Mouse (Mus musculus): ENCODE results near the gene 2010111I01Rik. TPM values are rescaled to one million over a fixed set of nuclear protein-coding genes. Genes with fewer than 3 reads are reported as not detected.

The 2010111I01Rik gene
- total and polyA plus RNA-seq, 3 experiments = 13.3 to 19.8 (median 14.4) TPM

- no peaks in the 10 kb centered on the region for H3K27me3 ChIP-seq (replicated peaks)
- in situ Hi-C loops (cut with MboI; ENCODE audit: low pct_ligation_motif_present, low pct_unique_long_range_greater_than_20kb, low sequenced_read_pairs) = no loop called here
- H3K27ac ChIP-seq (ENCODE audit: insufficient read depth, low read depth) = peak overlapping the region; percentile 91
- no peaks in the 10 kb centered on the region for H3K79me2 ChIP-seq (replicated peaks; ENCODE audit: control insufficient read depth, extremely low read depth, insufficient read depth, poor library complexity, severe bottlenecking)
- peaks cover 23 to 58% of the 10 kb centered on the region in 2 experiments for H3K4me1 ChIP-seq (ENCODE audit: control insufficient read depth in 1 of 2, insufficient read depth in 2 of 2)
- peak; percentile 70 for DNase-seq (ENCODE audit: extremely low read depth)
- no peak overlapping the region for H3K9ac ChIP-seq (ENCODE audit: insufficient read depth, low read depth)
- H3K9me3 ChIP-seq (replicated peaks; ENCODE audit: low read length) = no peaks in the 10 kb centered on the region
- dilution Hi-C loops (cut with MboI; ENCODE audit: extremely low pct_ligation_motif_present, extremely low pct_unique_long_range_greater_than_20kb, low sequenced_read_pairs) = no loop called here
- H3K4me3 ChIP-seq (replicated peaks in 1 of 3; ENCODE audit: low read depth in 2 of 3, low read length in 2 of 3, poor library complexity in 1 of 3) = no peak overlapping the region
- H3K4me2 ChIP-seq (ENCODE audit: insufficient read depth, low read depth, poor library complexity, severe bottlenecking) = peak overlapping the region; percentile 82
- peak; percentile 83 for TF ChIP-seq BHLHE40 (IDR thresholded peaks at IDR 0.05; ENCODE audit: low read depth, low read length)
- TF ChIP-seq GABPA (IDR thresholded peaks at IDR 0.05; ENCODE audit: insufficient replicate concordance, low read depth, low read length) = no peak
- no peak; the same call in 1 of the 2 replicates for TF ChIP-seq HCFC1 (IDR thresholded peaks at IDR 0.05; ENCODE audit: low read depth, low read length)
- peak; percentile 1 for TF ChIP-seq RAD21 (IDR thresholded peaks at IDR 0.05; ENCODE audit: low read depth, low read length)
- peak; percentile 67 for TF ChIP-seq MAX (IDR thresholded peaks at IDR 0.05; ENCODE audit: low read length)
- peak; percentile 94 for TF ChIP-seq RCOR1 (conservative IDR thresholded peaks at IDR 0.05; ENCODE audit: low read depth, low read length)
- TF ChIP-seq ZC3H11A (IDR thresholded peaks at IDR 0.05; ENCODE audit: low read depth, low read length) = no peak
- TF ChIP-seq SIN3A (IDR thresholded peaks at IDR 0.05; ENCODE audit: low read length) = peak; percentile 77
- peak; percentile 96 for TF ChIP-seq EP300 (IDR thresholded peaks at IDR 0.05; ENCODE audit: low read length)
- no peak for TF ChIP-seq ZNF384 (IDR thresholded peaks at IDR 0.05; ENCODE audit: low read depth, low read length)
- TF ChIP-seq CTCF (conservative IDR thresholded peaks at IDR 0.05 in 1 of 2, IDR thresholded peaks at IDR 0.05 in 1 of 2; ENCODE audit: low read depth in 2 of 2, low read length in 2 of 2) = no peak
- 0 out of 2 replicates have a peak, but pooled peaks have one; percentile 48 for TF ChIP-seq ZMIZ1 (IDR thresholded peaks at IDR 0.05; ENCODE audit: low read depth, low read length)
- no peak; the same call in 1 of the 2 replicates for TF ChIP-seq NELFE (IDR thresholded peaks at IDR 0.05; ENCODE audit: low read depth, low read length)
- no peak; the same call in 1 of the 2 replicates for TF ChIP-seq CHD1 (IDR thresholded peaks at IDR 0.05; ENCODE audit: low read depth, low read length)
- no peak for TF ChIP-seq NRF1 (IDR thresholded peaks at IDR 0.05; ENCODE audit: low read depth, low read length)
- TF ChIP-seq MXI1 (IDR thresholded peaks at IDR 0.05; ENCODE audit: low read depth, low read length) = peak; percentile 72; the same call in 1 of the 2 replicates
- TF ChIP-seq MYC (IDR thresholded peaks at IDR 0.05; ENCODE audit: low read depth, low read length) = peak; percentile 88
- peak; percentile 89 for TF ChIP-seq MEF2A (IDR thresholded peaks at IDR 0.05; ENCODE audit: borderline replicate concordance, low read depth, low read length)
- TF ChIP-seq TBP (conservative IDR thresholded peaks at IDR 0.05; ENCODE audit: low read depth, low read length) = no peak
- TF ChIP-seq KAT2A (IDR thresholded peaks at IDR 0.05; ENCODE audit: insufficient replicate concordance, low read length) = no peak
- no peak for TF ChIP-seq UBTF (IDR thresholded peaks at IDR 0.05; ENCODE audit: low read depth, low read length)
- peak; percentile 65; the same call in 1 of the 2 replicates for TF ChIP-seq CHD2 (IDR thresholded peaks at IDR 0.05; ENCODE audit: low read length)
- peak; percentile 82 for TF ChIP-seq TCF12 (IDR thresholded peaks at IDR 0.05; ENCODE audit: low read depth, low read length)
- TF ChIP-seq JUN (IDR thresholded peaks at IDR 0.05; ENCODE audit: insufficient read depth, low read depth, low read length) = peak; percentile 86
- TF ChIP-seq SMC3 (IDR thresholded peaks at IDR 0.05; ENCODE audit: low read depth, low read length) = peak; percentile 12; the same call in 1 of the 2 replicates
- TF ChIP-seq MAFK (IDR thresholded peaks at IDR 0.05; ENCODE audit: insufficient replicate concordance, low read length) = peak; percentile 69; the same call in 1 of the 2 replicates
- peak; percentile 97 for TF ChIP-seq IRF4 (IDR thresholded peaks at IDR 0.05; ENCODE audit: low read depth, low read length)
- TF ChIP-seq JUND (conservative IDR thresholded peaks at IDR 0.05; ENCODE audit: low read depth, low read length) = peak; percentile 91
- TF ChIP-seq MAZ (IDR thresholded peaks at IDR 0.05; ENCODE audit: low read depth, low read length) = 0 out of 2 replicates have a peak, but pooled peaks have one; percentile 56
- peak; percentile 71; the same call in 1 of the 2 replicates for TF ChIP-seq ETS1 (conservative IDR thresholded peaks at IDR 0.05; ENCODE audit: low read depth, low read length)
- H3K36me3 ChIP-seq (replicated peaks in 1 of 2; ENCODE audit: control insufficient read depth in 1 of 2, insufficient read depth in 1 of 2, low read length in 1 of 2) = no peaks in the 10 kb centered on the region
These were observed 216.0 kb downstream of the 2010111I01Rik start for GRCm38 (mm10) chr13:63180641-63181235.

Data from CH12.LX (cell line).